Mouse (Mus musculus) megakaryocyte, embryonic 14.5 days (primary cell): Measurements from ENCODE around the gene Ofcc1.

ENCODE experiments used
- FLI1 ChIP-seq: IDR thresholded peaks from 2 replicates; pipeline ENCODE4 v1.6.1; 2012; ENCODE audit warnings: low read length, inconsistent platforms, mixed read lengths
- GATA1 ChIP-seq: IDR thresholded peaks from 3 replicates; pipeline ENCODE4 v1.6.1; 2012; ENCODE audit warnings: mixed read lengths, low read length, inconsistent platforms, borderline replicate concordance

DNA sequence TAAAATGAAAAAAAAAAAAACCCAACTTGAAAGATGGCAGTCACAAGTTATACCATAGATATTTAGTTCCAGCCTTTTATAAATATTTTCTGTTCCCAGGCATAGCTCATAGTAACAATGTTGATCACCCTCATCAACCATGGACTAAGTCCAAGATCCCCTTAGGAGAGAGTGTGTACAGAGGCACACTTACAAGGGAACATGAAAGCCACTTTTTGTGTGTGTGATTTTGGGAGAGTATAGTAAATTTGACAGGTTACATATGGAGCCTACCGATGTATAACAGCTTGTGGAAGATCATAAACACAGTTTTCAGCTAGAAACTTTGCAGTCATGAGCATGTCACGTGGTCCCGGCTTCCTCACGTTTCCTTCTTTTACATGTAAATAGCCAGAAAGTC is 189.5 kb downstream of the Ofcc1 start:
- no peak for TF ChIP-seq FLI1
- TF ChIP-seq GATA1 = no peak
